Mouse (Mus musculus): Measurements from ENCODE around the gene Vstm4. TPM values are rescaled to one million over a fixed set of nuclear protein-coding genes. Genes with fewer than 3 reads are reported as not detected.

The Vstm4 gene
- polyA plus RNA-seq, 1 experiment from 2014 or later, result 20.3 TPM

DNA sequence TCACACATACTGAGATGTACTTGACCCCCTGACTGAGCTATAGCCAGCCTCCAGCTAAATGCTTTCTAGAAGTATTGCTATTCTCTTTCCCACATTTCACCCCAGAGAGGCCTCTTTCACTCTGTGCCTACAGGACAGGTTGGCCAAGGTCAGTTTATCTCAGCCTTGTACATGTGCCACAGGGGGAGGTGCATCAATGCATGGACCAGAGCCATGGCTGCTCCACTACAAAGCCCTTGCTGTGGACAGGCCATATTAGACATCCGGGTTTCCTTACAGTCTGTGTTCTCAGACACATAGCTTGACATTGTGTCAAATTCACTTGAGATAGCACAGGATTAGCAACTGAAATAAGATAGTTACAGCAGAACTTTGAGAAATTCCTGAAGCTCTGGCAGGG lies 25.1 kb downstream of the Vstm4 start:
- H3K27me3 ChIP-seq (ENCODE audit: control insufficient read depth, insufficient read depth, low read length), result no peaks in the 10 kb centered on the region
- H3K4me2 ChIP-seq (ENCODE audit: low read length), result 0 out of 2 replicates have a peak overlapping the region, but pooled peaks have one; percentile 11
- H3K36me3 ChIP-seq (ENCODE audit: control insufficient read depth, insufficient read depth, low read length), result no peaks in the 10 kb centered on the region
- no peak overlapping the region for H3K4me3 ChIP-seq (ENCODE audit: control insufficient read depth in 1 of 2, insufficient read depth in 1 of 2, low read depth in 1 of 2, low read length in 2 of 2)
- no peaks in the 10 kb centered on the region for H3K9me3 ChIP-seq (ENCODE audit: control insufficient read depth, low read length)
- WGBS, result 8% methylated on average over 1 of the region's 1 CpGs
- no peak overlapping the region for H3K9ac ChIP-seq (ENCODE audit: low read length)
- H3K27ac ChIP-seq (replicated peaks in 1 of 2; ENCODE audit: control insufficient read depth in 1 of 2, insufficient read depth in 1 of 2, low read depth in 2 of 2, low read length in 2 of 2), result peak overlapping the region; percentile 62 to 81
- H3K4me1 ChIP-seq (ENCODE audit: control insufficient read depth in 2 of 2, insufficient read depth in 2 of 2, low read length in 2 of 2), result peaks cover 29 to 38% of the 10 kb centered on the region in 2 experiments
- ATAC-seq (ENCODE audit: insufficient number of reproducible peaks, insufficient read depth, low FRiP score, low read depth), result peak; percentile 82

- 16% methylated on average over 6 of the region's 6 CpGs for WGBS
- peaks cover 21 to 31% of the 10 kb centered on the region in 2 experiments for H3K4me1 ChIP-seq (ENCODE audit: control insufficient read depth in 2 of 2, insufficient read depth in 2 of 2, low read length in 2 of 2)
- H3K4me2 ChIP-seq (ENCODE audit: low read length), result no peak overlapping the region
- peak overlapping the region; percentile 7; the same call in 1 of the 2 replicates for H3K9ac ChIP-seq (ENCODE audit: low read length)
- H3K27me3 ChIP-seq (ENCODE audit: control insufficient read depth, insufficient read depth, low read length), result no peaks in the 10 kb centered on the region
- peak overlapping the region; percentile 80 to 82 for H3K27ac ChIP-seq (replicated peaks in 1 of 2; ENCODE audit: control insufficient read depth in 1 of 2, insufficient read depth in 1 of 2, low read depth in 2 of 2, low read length in 2 of 2)
- H3K9me3 ChIP-seq (ENCODE audit: control insufficient read depth, low read length), result no peaks in the 10 kb centered on the region
- 0 out of 2 replicates have a peak, but pooled peaks cover 5% of the 10 kb centered on the region for H3K36me3 ChIP-seq (ENCODE audit: control insufficient read depth, insufficient read depth, low read length)
- no peak overlapping the region for H3K4me3 ChIP-seq (ENCODE audit: control insufficient read depth in 1 of 2, insufficient read depth in 1 of 2, low read depth in 1 of 2, low read length in 2 of 2)
- ATAC-seq (ENCODE audit: insufficient number of reproducible peaks, insufficient read depth, low FRiP score, low read depth), result peak; percentile 85
Measured at GRCm38 (mm10) chr14:32888876-32889674, 32.5 kb downstream of the Vstm4 start.

DNA sequence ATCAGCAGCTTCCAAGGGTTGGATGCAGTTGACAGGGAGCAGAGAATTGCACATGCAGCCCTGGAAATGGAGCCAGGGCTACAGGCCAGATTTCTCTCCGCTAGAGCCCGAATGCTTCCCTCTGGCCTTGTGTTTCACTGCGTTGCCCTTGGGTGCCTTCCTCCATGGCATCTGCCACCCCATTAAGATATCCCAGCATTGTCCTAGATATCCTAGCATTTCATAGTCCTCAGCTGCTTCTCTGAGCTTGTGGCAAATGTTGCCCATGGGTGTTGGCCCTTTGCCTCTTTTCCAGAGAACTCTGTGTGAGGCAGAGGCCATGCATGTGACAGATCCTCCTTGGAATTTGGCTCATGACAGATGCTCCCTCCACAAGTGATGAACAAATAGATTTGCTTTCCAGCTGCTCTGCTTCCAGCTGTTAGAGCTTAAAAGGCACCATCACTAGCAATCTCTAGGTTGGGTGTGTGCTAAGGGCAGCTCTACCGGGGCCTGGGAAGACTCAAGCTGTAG lies 37.8 kb downstream of the Vstm4 start:
- Histone ChIP-seq H3K9ac (ENCODE audit: low read length) (no peak overlapping the region), H3K4me3 (ENCODE audit: control insufficient read depth in 1 of 2, insufficient read depth in 1 of 2, low read depth in 1 of 2, low read length in 2 of 2) (no peak overlapping the region), H3K36me3 (ENCODE audit: control insufficient read depth, insufficient read depth, low read length) (0 out of 2 replicates have a peak, but pooled peaks cover 5% of the 10 kb centered on the region), H3K9me3 (ENCODE audit: control insufficient read depth, low read length) (no peaks in the 10 kb centered on the region), H3K27me3 (ENCODE audit: control insufficient read depth, insufficient read depth, low read length) (no peaks in the 10 kb centered on the region), H3K4me1 (ENCODE audit: control insufficient read depth in 2 of 2, insufficient read depth in 2 of 2, low read length in 2 of 2) (peaks cover 8 to 13% of the 10 kb centered on the region in 2 experiments), H3K4me2 (ENCODE audit: low read length) (no peak overlapping the region), H3K27ac (replicated peaks in 1 of 2; ENCODE audit: control insufficient read depth in 1 of 2, insufficient read depth in 1 of 2, low read depth in 2 of 2, low read length in 2 of 2) (no peak overlapping the region)
- 79% methylated on average over 4 of the region's 4 CpGs for WGBS
- no peak for ATAC-seq (ENCODE audit: insufficient number of reproducible peaks, insufficient read depth, low FRiP score, low read depth)

GRCm38 (mm10) chr14:32894878-32895277 lies 38.3 kb downstream of the Vstm4 start:
- no peak overlapping the region for H3K4me2 ChIP-seq (ENCODE audit: low read length)
- no peaks in the 10 kb centered on the region for H3K9me3 ChIP-seq (ENCODE audit: control insufficient read depth, low read length)
- H3K27me3 ChIP-seq (ENCODE audit: control insufficient read depth, insufficient read depth, low read length), result no peaks in the 10 kb centered on the region
- ATAC-seq (ENCODE audit: insufficient number of reproducible peaks, insufficient read depth, low FRiP score, low read depth), result no peak
- WGBS, result 83% methylated on average over 4 of the region's 4 CpGs
- 0 out of 2 replicates have a peak, but pooled peaks cover 5% of the 10 kb centered on the region for H3K36me3 ChIP-seq (ENCODE audit: control insufficient read depth, insufficient read depth, low read length)
- peaks cover 8 to 9% of the 10 kb centered on the region in 2 experiments for H3K4me1 ChIP-seq (ENCODE audit: control insufficient read depth in 2 of 2, insufficient read depth in 2 of 2, low read length in 2 of 2)
- H3K9ac ChIP-seq (ENCODE audit: low read length), result no peak overlapping the region
- H3K4me3 ChIP-seq (ENCODE audit: control insufficient read depth in 1 of 2, insufficient read depth in 1 of 2, low read depth in 1 of 2, low read length in 2 of 2), result no peak overlapping the region
- no peak overlapping the region for H3K27ac ChIP-seq (replicated peaks in 1 of 2; ENCODE audit: control insufficient read depth in 1 of 2, insufficient read depth in 1 of 2, low read depth in 2 of 2, low read length in 2 of 2)

DNA sequence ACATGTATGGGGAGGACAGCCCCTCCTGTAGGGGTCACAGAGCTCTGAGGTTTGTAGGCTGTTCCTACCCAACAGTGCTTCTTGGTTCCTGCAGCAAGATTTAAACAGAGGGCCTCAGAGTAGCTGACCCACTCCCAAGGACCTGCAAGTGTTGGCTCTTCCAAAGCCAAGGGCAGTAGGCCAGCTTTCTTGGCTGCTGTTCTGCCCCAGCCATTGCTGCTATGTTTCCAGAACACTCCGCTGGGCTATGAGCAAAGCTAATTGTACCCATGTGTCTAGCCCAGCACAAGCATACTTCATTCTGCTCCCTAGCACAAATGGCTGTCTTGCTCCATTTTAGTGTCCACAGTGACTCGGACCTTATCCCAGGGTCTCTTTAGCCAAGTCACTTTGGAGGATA lies 40.3 kb downstream of the Vstm4 start:
- peaks cover 13 to 16% of the 10 kb centered on the region in 2 experiments for H3K4me1 ChIP-seq (ENCODE audit: control insufficient read depth in 2 of 2, insufficient read depth in 2 of 2, low read length in 2 of 2)
- H3K4me2 ChIP-seq (ENCODE audit: low read length), result no peak overlapping the region
- 0 out of 2 replicates have a peak, but pooled peaks cover 5% of the 10 kb centered on the region for H3K36me3 ChIP-seq (ENCODE audit: control insufficient read depth, insufficient read depth, low read length)
- ATAC-seq (ENCODE audit: insufficient number of reproducible peaks, insufficient read depth, low FRiP score, low read depth), result no peak
- H3K9ac ChIP-seq (ENCODE audit: low read length), result no peak overlapping the region
- 81% methylated on average over 2 of the region's 2 CpGs for WGBS
- H3K9me3 ChIP-seq (ENCODE audit: control insufficient read depth, low read length), result no peaks in the 10 kb centered on the region
- no peak overlapping the region for H3K4me3 ChIP-seq (ENCODE audit: control insufficient read depth in 1 of 2, insufficient read depth in 1 of 2, low read depth in 1 of 2, low read length in 2 of 2)
- no peaks in the 10 kb centered on the region for H3K27me3 ChIP-seq (ENCODE audit: control insufficient read depth, insufficient read depth, low read length)
- no peak overlapping the region for H3K27ac ChIP-seq (replicated peaks in 1 of 2; ENCODE audit: control insufficient read depth in 1 of 2, insufficient read depth in 1 of 2, low read depth in 2 of 2, low read length in 2 of 2)

- Histone ChIP-seq H3K36me3 (ENCODE audit: control insufficient read depth, insufficient read depth, low read length) (no peaks in the 10 kb centered on the region), H3K27me3 (ENCODE audit: control insufficient read depth, insufficient read depth, low read length) (no peaks in the 10 kb centered on the region), H3K9ac (ENCODE audit: low read length) (no peak overlapping the region), H3K4me3 (ENCODE audit: control insufficient read depth in 1 of 2, insufficient read depth in 1 of 2, low read depth in 1 of 2, low read length in 2 of 2) (no peak overlapping the region), H3K27ac (replicated peaks in 1 of 2; ENCODE audit: control insufficient read depth in 1 of 2, insufficient read depth in 1 of 2, low read depth in 2 of 2, low read length in 2 of 2) (no peak overlapping the region), H3K4me2 (ENCODE audit: low read length) (no peak overlapping the region), H3K9me3 (ENCODE audit: control insufficient read depth, low read length) (no peaks in the 10 kb centered on the region), H3K4me1 (ENCODE audit: control insufficient read depth in 2 of 2, insufficient read depth in 2 of 2, low read length in 2 of 2) (peaks cover 8 to 12% of the 10 kb centered on the region in 2 experiments)
- 20% methylated on average over 3 of the region's 3 CpGs for WGBS
- ATAC-seq (ENCODE audit: insufficient number of reproducible peaks, insufficient read depth, low FRiP score, low read depth), result no peak
Measured at GRCm38 (mm10) chr14:32903203-32903602, 46.6 kb downstream of the Vstm4 start.

- Histone ChIP-seq H3K27ac (replicated peaks in 1 of 2; ENCODE audit: control insufficient read depth in 1 of 2, insufficient read depth in 1 of 2, low read depth in 2 of 2, low read length in 2 of 2) (no peak overlapping the region), H3K4me1 (ENCODE audit: control insufficient read depth in 2 of 2, insufficient read depth in 2 of 2, low read length in 2 of 2) (peaks cover 0 to 3% of the 10 kb centered on the region in 2 experiments; a peak in 2 of 4 replicates), H3K27me3 (ENCODE audit: control insufficient read depth, insufficient read depth, low read length) (no peaks in the 10 kb centered on the region), H3K36me3 (ENCODE audit: control insufficient read depth, insufficient read depth, low read length) (no peaks in the 10 kb centered on the region), H3K9me3 (ENCODE audit: control insufficient read depth, low read length) (no peaks in the 10 kb centered on the region), H3K9ac (ENCODE audit: low read length) (no peak overlapping the region), H3K4me3 (ENCODE audit: control insufficient read depth in 1 of 2, insufficient read depth in 1 of 2, low read depth in 1 of 2, low read length in 2 of 2) (no peak overlapping the region), H3K4me2 (ENCODE audit: low read length) (no peak overlapping the region)
- ATAC-seq (ENCODE audit: insufficient number of reproducible peaks, insufficient read depth, low FRiP score, low read depth), result no peak
- 89% methylated on average over 3 of the region's 3 CpGs for WGBS
Measured at GRCm38 (mm10) chr14:32906545-32906944, 50.0 kb downstream of the Vstm4 start.
